Mouse (Mus musculus) mouse trophoblast stem cell (cell line): ENCODE measurements around the gene Slc4a3.

Experiments
- in situ Hi-C, 2 experiments: fragments of 300-500 bp; cut with MseI, MboI; formaldehyde crosslinking; loops; 2 replicates in 1 of 2; 3 replicates in 1 of 2; pipeline ENCODE4 v1.15.1; 2025

Slc4a3 gene

GRCm38 (mm10) chr1:75521321-75522031 lies 24.6 kb upstream of the Slc4a3 start, which contains the start of gene Stk11ip:
Stk11ip (plus strand) TSS chr1:75521529.
- in situ Hi-C loops, result no loop called here

- in situ Hi-C loops, result no loop called here
These were observed 21.4 kb upstream of the Slc4a3 start for GRCm38 (mm10) chr1:75524679-75525078.

GRCm38 (mm10) chr1:75530546-75530945 lies 15.5 kb upstream of the Slc4a3 start:
- in situ Hi-C loops, result no loop called here

GRCm38 (mm10) chr1:75532280-75533172 lies 13.5 kb upstream of the Slc4a3 start:
- in situ Hi-C loops, result no loop called here

GRCm38 (mm10) chr1:75533325-75534252 lies 12.5 kb upstream of the Slc4a3 start:
- in situ Hi-C loops, result no loop called here

GRCm38 (mm10) chr1:75537587-75537986 lies 8.5 kb upstream of the Slc4a3 start:
- in situ Hi-C loops, result no loop called here

- in situ Hi-C loops, result no loop called here
These were observed 7.4 kb upstream of the Slc4a3 start for GRCm38 (mm10) chr1:75538597-75539190.

GRCm38 (mm10) chr1:75541496-75541895 lies 4.6 kb upstream of the Slc4a3 start:
- in situ Hi-C loops, result no loop called here

GRCm38 (mm10) chr1:75544351-75544750 lies 1.7 kb upstream of the Slc4a3 start:
- in situ Hi-C loops, result no loop called here

GRCm38 (mm10) chr1:75547351-75547750 lies 1.3 kb downstream of the Slc4a3 start:
- in situ Hi-C loops, result no loop called here

- in situ Hi-C loops, result no loop called here
These were observed 2.0 kb downstream of the Slc4a3 start for GRCm38 (mm10) chr1:75548083-75548482.

GRCm38 (mm10) chr1:75548871-75549270 lies 2.8 kb downstream of the Slc4a3 start:
- in situ Hi-C loops, result no loop called here

GRCm38 (mm10) chr1:75549289-75550279 lies 3.5 kb downstream of the Slc4a3 start:
- in situ Hi-C loops, result loop anchor here in 1 of 2 experiments (10.0 kb wide), 1 partner anchor 55 kb away; no protein-coding TSS in a partner anchor

GRCm38 (mm10) chr1:75550586-75550985 lies 4.5 kb downstream of the Slc4a3 start:
- in situ Hi-C loops, result loop anchor here in 1 of 2 experiments (10.0 kb wide), 1 partner anchor 56 kb away; no protein-coding TSS in a partner anchor

GRCm38 (mm10) chr1:75555680-75556079 lies 9.6 kb downstream of the Slc4a3 start:
- in situ Hi-C loops, result loop anchor here in 1 of 2 experiments (10.0 kb wide), 1 partner anchor 61 kb away; no protein-coding TSS in a partner anchor

GRCm38 (mm10) chr1:75556143-75556781 lies 10.2 kb downstream of the Slc4a3 start:
- in situ Hi-C loops, result loop anchor here in 1 of 2 experiments (10.0 kb wide), 1 partner anchor 61 kb away; no protein-coding TSS in a partner anchor

- in situ Hi-C loops, result loop anchor here in 1 of 2 experiments (10.0 kb wide), 1 partner anchor 62 kb away; no protein-coding TSS in a partner anchor
These were observed 11.0 kb downstream of the Slc4a3 start for GRCm38 (mm10) chr1:75557041-75557440.

- in situ Hi-C loops, result loop anchor here in 1 of 2 experiments (10.0 kb wide), 1 partner anchor 64 kb away; no protein-coding TSS in a partner anchor
These were observed 12.5 kb downstream of the Slc4a3 start for GRCm38 (mm10) chr1:75558388-75559178.
